Mouse (Mus musculus) heart, embryonic 16.5 days (tissue): ENCODE measurements at regions not wholly inside any gene's neighbourhood (a gene's known extent, or its start where the extent isn't known, plus 50 kb on each side); places are given as distances from the start of the nearest gene placed in this dataset.
"Not testable (repeated sequence)": the region's sequence is repeated elsewhere in the genome, so short reads cannot be mapped to it uniquely, and the experiment has no call there.

Experiments used
- ATAC-seq: fragments of 200-750 bp; cut with Nextera tagmentation; replicated peaks from 2 replicates; pipeline ENCODE4 v1.8.0; 2017; ENCODE audit warnings: moderate number of reproducible peaks; ENCODE audit not compliant: insufficient read depth, low FRiP score; ENCODE audit errors: extremely low read depth
- H3K27ac ChIP-seq: fragments of 300-500 bp; sonication (generic); 2 replicates; pipeline ENCODE4 v1.5.1; 2014; ENCODE audit warnings: mild to moderate bottlenecking, low read length, control low read depth, moderate library complexity
- H3K27me3 ChIP-seq: fragments of 300-500 bp; sonication (generic); 2 replicates; pipeline ENCODE4 v1.6.1; 2014; ENCODE audit warnings: low read length, mixed read lengths; ENCODE audit not compliant: control insufficient read depth, insufficient read depth
- H3K36me3 ChIP-seq: fragments of 300-500 bp; sonication (generic); 2 replicates; pipeline ENCODE4 v1.6.1; 2014; ENCODE audit not compliant: control insufficient read depth, insufficient read depth
- H3K4me1 ChIP-seq: fragments of 300-500 bp; sonication (generic); 2 replicates; pipeline ENCODE4 v1.6.1; 2014; ENCODE audit warnings: low read length, mixed read lengths; ENCODE audit not compliant: control insufficient read depth, insufficient read depth
- H3K4me2 ChIP-seq: fragments of 300-500 bp; sonication (generic); 2 replicates; pipeline ENCODE4 v1.6.1; 2014; ENCODE audit warnings: low read depth, mild to moderate bottlenecking, control low read depth, low read length
- H3K4me3 ChIP-seq: fragments of 300-500 bp; sonication (generic); 2 replicates; pipeline ENCODE4 v1.5.1; 2014; ENCODE audit warnings: mild to moderate bottlenecking, control low read depth, low read length
- H3K9ac ChIP-seq: fragments of 300-500 bp; sonication (generic); 2 replicates; pipeline ENCODE4 v1.6.1; 2014; ENCODE audit warnings: low read length, control low read depth
- H3K9me3 ChIP-seq: fragments of 300-500 bp; sonication (generic); replicated peaks from 2 replicates; pipeline ENCODE4 v1.6.1; 2016; ENCODE audit warnings: low read length; ENCODE audit not compliant: control insufficient read depth
- whole genome bisulfite sequencing: fragments of 180-500 bp; shearing (Covaris S2); extraction: QIAGEN DNeasy Blood & Tissue Kit; methylation state at CpG from one replicate; pipeline ENCODE4 v1.1.7; 2014; 5-methylcytosine and 5-hydroxymethylcytosine counted together

DNA sequence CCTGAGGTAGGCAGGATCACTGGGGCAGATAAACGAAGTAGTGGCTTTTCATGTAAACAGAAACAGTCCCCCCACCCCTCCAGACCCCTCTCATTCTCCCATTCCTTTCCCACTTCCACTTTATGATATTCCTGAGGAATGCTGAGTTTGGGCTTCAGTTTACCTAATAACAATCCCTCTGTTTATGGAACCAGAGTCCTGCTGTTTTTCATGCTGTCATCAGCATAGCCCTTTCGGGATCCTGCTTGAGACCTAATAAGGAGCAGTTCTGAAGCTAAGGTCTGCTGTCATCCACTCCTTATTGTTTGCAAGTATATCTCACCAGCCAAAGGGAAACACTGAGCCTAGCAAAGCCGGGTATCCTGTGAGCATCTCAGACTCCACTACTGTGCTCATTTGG lies 479.6 kb upstream of the Jmjd1c start:
- Histone ChIP-seq H3K4me3 (no peak overlapping the region), H3K27me3 (no peaks in the 10 kb centered on the region), H3K4me1 (no peaks in the 10 kb centered on the region), H3K9ac (no peak overlapping the region), H3K4me2 (no peak overlapping the region), H3K27ac (no peak overlapping the region), H3K9me3 (no peaks in the 10 kb centered on the region), H3K36me3 (no peaks in the 10 kb centered on the region)
- no peak for ATAC-seq
- 39% methylated on average over 3 of the region's 3 CpGs for WGBS

DNA sequence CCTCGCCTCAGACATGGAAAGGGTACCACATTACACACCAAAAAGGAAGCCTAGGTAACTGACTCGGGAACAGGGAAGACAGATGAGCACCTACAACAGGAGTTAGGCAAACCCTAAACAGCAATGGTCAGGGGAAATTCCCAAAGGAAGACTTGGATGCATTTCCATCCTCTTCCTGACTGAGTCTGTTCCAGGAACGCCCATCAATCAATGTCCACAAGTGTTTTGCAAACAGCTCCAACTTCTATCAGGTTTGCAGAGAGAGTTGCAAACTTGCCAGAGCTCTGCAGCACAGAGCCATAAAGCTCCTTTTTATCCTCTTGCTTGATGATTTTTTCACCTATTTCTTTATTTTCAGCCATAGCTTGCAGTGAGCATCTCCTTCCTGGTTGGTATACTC lies 464.9 kb upstream of the Jmjd1c start:
- Histone ChIP-seq H3K4me1 (no peaks in the 10 kb centered on the region), H3K36me3 (no peaks in the 10 kb centered on the region), H3K4me2 (no peak overlapping the region), H3K4me3 (no peak overlapping the region), H3K27ac (no peak overlapping the region), H3K9me3 (no peaks in the 10 kb centered on the region), H3K9ac (no peak overlapping the region), H3K27me3 (no peaks in the 10 kb centered on the region)
- no peak for ATAC-seq
- 63% methylated on average over 3 of the region's 3 CpGs for WGBS

DNA sequence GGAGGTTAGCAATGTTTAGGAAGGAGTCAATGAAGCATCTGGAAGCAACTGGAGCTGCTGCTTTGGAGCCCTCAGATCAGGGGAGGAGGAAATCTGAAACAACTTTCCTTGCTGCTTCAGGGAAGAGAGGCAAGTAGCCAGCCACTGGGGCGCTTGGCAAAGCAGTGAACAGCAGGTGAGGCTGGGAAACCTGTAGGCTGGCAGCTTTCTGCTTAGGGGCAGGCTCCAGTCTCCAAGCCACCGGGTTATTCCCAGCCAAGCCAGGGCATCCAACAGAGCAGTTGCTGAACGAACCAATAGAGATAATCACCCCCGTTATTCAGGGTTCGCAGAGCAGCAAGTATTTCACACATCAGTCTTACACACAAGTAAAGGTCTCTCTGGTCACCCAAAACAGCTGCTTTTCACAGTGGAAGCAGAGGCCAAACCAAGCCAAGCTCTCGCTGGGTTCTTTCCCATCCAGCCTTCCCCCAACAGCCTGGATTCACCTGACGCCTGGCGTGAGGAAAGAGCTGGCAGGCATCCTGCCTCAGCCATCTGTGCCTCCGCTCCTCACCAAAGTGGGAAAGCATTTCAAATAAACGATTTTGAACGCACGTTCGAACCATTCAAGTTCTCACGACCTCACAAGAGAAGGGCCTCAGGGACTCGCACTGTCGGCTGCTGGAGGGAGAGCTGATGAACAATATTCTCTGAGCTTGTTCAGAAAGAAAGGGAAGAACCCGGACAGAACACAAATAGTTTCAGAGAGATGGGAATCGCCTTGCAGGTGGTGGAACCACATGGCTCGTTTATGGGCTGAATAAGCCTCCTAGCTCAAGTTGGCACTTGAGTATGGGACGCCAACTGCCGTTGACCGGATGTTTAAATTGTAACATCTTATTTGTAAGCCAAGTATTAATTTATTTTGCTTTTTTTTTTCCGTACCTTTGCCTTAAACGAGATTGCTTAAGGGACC lies 454.8 kb upstream of the Jmjd1c start:
- no peaks in the 10 kb centered on the region for H3K27me3 ChIP-seq
- H3K9ac ChIP-seq: no peak overlapping the region
- no peaks in the 10 kb centered on the region for H3K9me3 ChIP-seq
- H3K4me2 ChIP-seq: no peak overlapping the region
- no peaks in the 10 kb centered on the region for H3K4me1 ChIP-seq
- no peaks in the 10 kb centered on the region for H3K36me3 ChIP-seq
- H3K4me3 ChIP-seq: no peak overlapping the region
- 74% methylated on average over 24 of the region's 24 CpGs for WGBS
- ATAC-seq: no peak
- H3K27ac ChIP-seq: no peak overlapping the region

DNA sequence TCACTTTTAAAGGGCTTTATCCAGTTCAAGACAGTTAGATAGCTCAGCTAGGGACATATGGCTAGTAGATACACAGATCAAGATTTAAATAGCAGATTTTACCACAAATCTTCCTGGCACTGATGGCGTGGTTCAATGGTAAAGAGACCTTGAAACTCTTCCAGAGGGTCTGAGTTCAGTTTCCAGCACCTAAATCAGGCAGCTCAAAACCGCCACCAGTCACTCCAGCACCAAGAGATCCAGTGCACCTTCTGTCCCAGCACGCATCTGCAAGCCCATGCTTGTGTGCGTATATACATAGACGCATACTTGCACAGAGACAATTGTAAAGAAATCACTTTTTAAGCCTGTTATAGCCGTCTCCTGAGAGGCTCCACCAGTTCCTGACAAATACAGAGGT lies 454.0 kb upstream of the Jmjd1c start:
- H3K9me3 ChIP-seq: no peaks in the 10 kb centered on the region
- no peak for ATAC-seq
- no peak overlapping the region for H3K4me2 ChIP-seq
- no peaks in the 10 kb centered on the region for H3K27me3 ChIP-seq
- no peaks in the 10 kb centered on the region for H3K36me3 ChIP-seq
- 86% methylated on average over 6 of the region's 6 CpGs for WGBS
- H3K4me1 ChIP-seq: no peaks in the 10 kb centered on the region
- H3K4me3 ChIP-seq: no peak overlapping the region
- H3K9ac ChIP-seq: no peak overlapping the region
- H3K27ac ChIP-seq: no peak overlapping the region

DNA sequence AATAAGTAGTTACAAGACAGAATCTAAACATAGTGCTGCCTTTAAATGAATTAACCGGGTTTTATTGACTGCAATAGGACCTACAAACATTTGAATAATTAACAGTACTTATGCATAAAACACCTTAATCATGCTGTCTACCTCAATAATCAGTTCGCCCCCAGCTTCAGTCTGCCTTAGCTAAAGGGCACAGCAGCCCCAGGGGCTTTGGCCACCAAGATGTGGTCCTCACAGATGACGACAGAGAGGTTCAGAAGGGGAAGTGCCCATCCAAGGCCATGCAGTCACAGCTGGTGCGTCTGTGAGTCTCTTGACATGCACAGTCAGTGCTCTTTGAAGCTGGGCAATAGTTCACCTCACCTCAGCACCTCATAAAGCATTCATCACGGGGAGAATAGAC lies 452.8 kb upstream of the Jmjd1c start:
- H3K4me3 ChIP-seq: no peak overlapping the region
- H3K9me3 ChIP-seq: no peaks in the 10 kb centered on the region
- no peak overlapping the region for H3K4me2 ChIP-seq
- no peaks in the 10 kb centered on the region for H3K4me1 ChIP-seq
- H3K9ac ChIP-seq: no peak overlapping the region
- no peak for ATAC-seq
- H3K27ac ChIP-seq: no peak overlapping the region
- 77% methylated on average over 5 of the region's 5 CpGs for WGBS
- no peaks in the 10 kb centered on the region for H3K36me3 ChIP-seq
- no peaks in the 10 kb centered on the region for H3K27me3 ChIP-seq

DNA sequence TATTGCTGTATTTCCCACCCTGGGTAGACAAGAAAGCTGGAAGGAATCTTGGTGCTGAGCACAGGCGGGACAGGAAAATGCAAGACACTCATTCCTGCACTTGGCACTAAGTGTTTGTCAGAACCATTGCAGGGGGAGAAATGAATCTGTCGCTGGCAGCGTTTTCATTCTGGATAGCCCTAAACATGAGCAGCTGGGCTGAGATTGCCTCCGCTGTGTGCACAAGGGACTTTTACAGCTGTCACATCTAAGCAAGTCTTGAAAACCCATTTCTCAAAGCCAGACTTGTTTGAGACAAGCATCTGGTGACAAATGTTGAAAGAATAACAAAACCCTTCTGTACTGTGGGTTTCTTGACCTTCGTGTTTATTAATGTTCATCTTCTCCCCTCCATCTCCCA lies 438.4 kb upstream of the Jmjd1c start:
- Histone ChIP-seq H3K9ac (no peak overlapping the region), H3K9me3 (peaks cover 2% of the 10 kb centered on the region; the same call in 1 of the 2 replicates), H3K27ac (no peak overlapping the region), H3K4me3 (no peak overlapping the region), H3K36me3 (no peaks in the 10 kb centered on the region), H3K4me1 (no peaks in the 10 kb centered on the region), H3K27me3 (no peaks in the 10 kb centered on the region), H3K4me2 (no peak overlapping the region)
- ATAC-seq: no peak
- WGBS: 79% methylated on average over 5 of the region's 5 CpGs

DNA sequence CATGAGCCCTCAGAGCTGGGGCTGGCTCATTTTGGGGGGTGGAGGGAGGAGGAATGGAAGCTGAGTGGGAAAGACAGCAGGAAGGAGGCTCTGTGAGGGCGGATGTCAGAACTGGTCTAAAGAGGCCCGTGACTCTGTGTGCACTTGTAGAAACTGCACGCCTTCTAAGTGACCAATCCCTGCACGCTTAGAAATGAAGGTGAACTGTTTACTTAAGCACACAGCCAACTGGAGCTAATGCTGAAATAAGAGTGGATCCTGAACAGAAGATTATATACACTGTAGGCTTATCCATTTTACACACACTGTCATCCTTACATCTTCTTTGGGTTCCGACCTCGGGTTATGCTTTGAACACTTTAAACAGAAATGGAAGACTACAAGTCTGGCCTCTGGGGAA lies 412.8 kb upstream of the Jmjd1c start:
- H3K4me1 ChIP-seq: no peaks in the 10 kb centered on the region
- WGBS: 70% methylated on average over 6 of the region's 6 CpGs
- H3K36me3 ChIP-seq: no peaks in the 10 kb centered on the region
- no peak overlapping the region for H3K9ac ChIP-seq
- no peak overlapping the region for H3K4me3 ChIP-seq
- H3K27me3 ChIP-seq: no peaks in the 10 kb centered on the region
- no peak overlapping the region for H3K4me2 ChIP-seq
- H3K9me3 ChIP-seq: peaks cover 9% of the 10 kb centered on the region
- ATAC-seq: no peak
- no peak overlapping the region for H3K27ac ChIP-seq

DNA sequence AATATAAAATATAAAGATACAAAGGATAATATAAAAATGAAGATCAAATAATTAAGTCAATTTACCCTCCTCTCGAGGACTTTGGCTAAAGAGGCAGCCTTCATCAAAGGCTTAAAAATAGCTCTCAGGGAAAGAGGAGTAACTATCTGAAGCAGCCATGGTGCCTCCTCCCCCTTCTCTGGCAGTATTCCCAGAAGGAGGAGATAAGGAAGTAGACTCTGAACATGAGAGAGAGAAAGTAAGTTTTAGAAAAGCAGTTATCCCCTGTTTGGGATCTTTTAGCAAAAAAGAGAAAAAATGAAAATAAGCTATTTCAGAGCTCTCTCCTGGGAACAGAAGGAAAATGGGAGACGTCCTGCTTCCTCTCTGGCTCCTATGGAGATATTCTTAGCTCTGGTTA lies 406.7 kb upstream of the Jmjd1c start:
- not testable (repeated sequence) for H3K4me3 ChIP-seq, H3K27me3 ChIP-seq, H3K36me3 ChIP-seq, H3K9ac ChIP-seq, H3K4me1 ChIP-seq, ATAC-seq, H3K27ac ChIP-seq, H3K4me2 ChIP-seq
- peaks cover 10% of the 10 kb centered on the region for H3K9me3 ChIP-seq
- 26% methylated on average over 2 of the region's 2 CpGs for WGBS

DNA sequence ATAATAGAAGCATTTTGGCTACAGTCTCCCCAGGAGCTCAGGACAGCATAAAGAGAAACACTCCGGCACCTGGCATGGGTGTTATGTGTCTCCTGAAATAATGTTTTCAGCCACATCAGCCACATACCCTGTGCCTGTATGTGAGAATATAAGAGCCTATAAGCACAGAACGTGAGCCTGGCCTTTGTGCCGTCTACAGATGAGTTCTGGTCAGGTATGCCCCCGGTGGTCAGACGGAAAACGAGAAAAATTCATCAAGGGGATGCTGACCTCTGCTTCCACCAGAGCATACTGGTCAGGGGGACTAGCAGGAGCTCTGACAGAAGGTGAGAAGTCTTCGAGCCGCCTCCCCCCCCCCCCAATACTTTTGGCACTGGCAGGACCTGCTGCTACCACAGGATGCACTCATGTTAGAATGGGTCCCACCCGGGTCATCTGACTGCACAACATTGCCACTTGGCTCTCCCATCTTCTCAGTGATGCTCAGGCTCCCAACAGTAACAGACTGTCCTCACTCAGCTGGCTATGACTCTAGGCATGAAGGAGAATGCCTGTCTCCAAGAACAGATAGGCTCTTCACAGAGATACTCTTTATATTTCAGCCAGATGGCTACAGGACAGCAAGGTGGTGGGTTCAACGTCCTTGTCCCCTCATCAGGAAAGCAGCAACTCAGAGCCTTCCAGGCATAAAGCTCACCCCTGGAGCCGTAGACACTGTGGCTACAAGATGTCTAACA lies 401.2 kb upstream of the Jmjd1c start:
- Histone ChIP-seq H3K27ac (no peak overlapping the region), H3K4me2 (no peak overlapping the region), H3K9ac (no peak overlapping the region), H3K36me3 (no peaks in the 10 kb centered on the region), H3K4me1 (no peaks in the 10 kb centered on the region), H3K27me3 (no peaks in the 10 kb centered on the region), H3K9me3 (no peaks in the 10 kb centered on the region; the same call in 1 of the 2 replicates), H3K4me3 (no peak overlapping the region)
- WGBS: 83% methylated on average over 11 of the region's 11 CpGs
- no peak for ATAC-seq
